Mouse (Mus musculus) intestine, embryonic 14.5 days (tissue): ENCODE measurements around the gene Acot7. TPM values are rescaled to one million over a fixed set of nuclear protein-coding genes. Genes with fewer than 3 reads are reported as not detected.

ENCODE experiments used
- ATAC-seq: fragments of 200-750 bp; cut with Nextera tagmentation; replicated peaks from 2 replicates; pipeline ENCODE4 v1.8.0; 2017; ENCODE audit warnings: low read depth, moderate number of reproducible peaks, moderate TSS enrichment, moderate library complexity; ENCODE audit not compliant: low FRiP score, low TSS enrichment
- DNase-seq: peaks from one replicate; pipeline ENCODE4 v3.0.0-alpha.2; 2018; ENCODE audit warnings: low spot score
- H3K27ac ChIP-seq: fragments of 300-500 bp; sonication (generic); 2 replicates; pipeline ENCODE4 v1.5.1; 2014; ENCODE audit warnings: low read depth, mild to moderate bottlenecking, control low read depth
- H3K27me3 ChIP-seq: fragments of 300-500 bp; sonication (generic); replicated peaks from 2 replicates; pipeline ENCODE4 v1.6.1; 2014; ENCODE audit warnings: low read length, control low read depth; ENCODE audit not compliant: control insufficient read depth, insufficient read depth
- H3K36me3 ChIP-seq: fragments of 300-500 bp; sonication (generic); 2 replicates; pipeline ENCODE4 v1.6.1; 2014; ENCODE audit warnings: low read length, control low read depth; ENCODE audit not compliant: control insufficient read depth, insufficient read depth
- H3K4me1 ChIP-seq: fragments of 300-500 bp; sonication (generic); replicated peaks from 2 replicates; pipeline ENCODE4 v1.6.1; 2014; ENCODE audit warnings: low read length, control low read depth, mixed read lengths; ENCODE audit not compliant: control insufficient read depth, insufficient read depth
- H3K4me2 ChIP-seq: fragments of 300-500 bp; sonication (generic); 2 replicates; pipeline ENCODE4 v1.6.1; 2014; ENCODE audit warnings: low read length
- H3K4me3 ChIP-seq: fragments of 300-500 bp; sonication (generic); 2 replicates; pipeline ENCODE4 v1.5.1; 2014; ENCODE audit warnings: low read depth, low read length, control low read depth, mixed read lengths
- H3K9ac ChIP-seq: fragments of 300-500 bp; sonication (generic); 2 replicates; pipeline ENCODE4 v1.6.1; 2014; ENCODE audit warnings: mild to moderate bottlenecking, low read length
- H3K9me3 ChIP-seq: fragments of 300-500 bp; sonication (generic); 2 replicates; pipeline ENCODE4 v1.6.1; 2016; ENCODE audit warnings: low read length, control low read depth; ENCODE audit not compliant: control insufficient read depth
- WGBS: fragments of 180-500 bp; shearing (Covaris S2); extraction: QIAGEN DNeasy Blood & Tissue Kit; methylation state at CpG from one replicate; pipeline ENCODE4 v1.1.7; 2014; 5-methylcytosine and 5-hydroxymethylcytosine counted together
- polyA plus RNA-seq: library from polyadenylated mRNA; unstranded; fragments of >200 nt; fragmentation: Nextera tagmentation; extraction: Ambion mirVana; gene quantifications from 2 replicates; pipeline ENCODE4 v1.2.1, GENCODE M21; 2014

Acot7 gene
- polyA plus RNA-seq, 1 experiment from 2014 or later: 61.5 TPM

DNA sequence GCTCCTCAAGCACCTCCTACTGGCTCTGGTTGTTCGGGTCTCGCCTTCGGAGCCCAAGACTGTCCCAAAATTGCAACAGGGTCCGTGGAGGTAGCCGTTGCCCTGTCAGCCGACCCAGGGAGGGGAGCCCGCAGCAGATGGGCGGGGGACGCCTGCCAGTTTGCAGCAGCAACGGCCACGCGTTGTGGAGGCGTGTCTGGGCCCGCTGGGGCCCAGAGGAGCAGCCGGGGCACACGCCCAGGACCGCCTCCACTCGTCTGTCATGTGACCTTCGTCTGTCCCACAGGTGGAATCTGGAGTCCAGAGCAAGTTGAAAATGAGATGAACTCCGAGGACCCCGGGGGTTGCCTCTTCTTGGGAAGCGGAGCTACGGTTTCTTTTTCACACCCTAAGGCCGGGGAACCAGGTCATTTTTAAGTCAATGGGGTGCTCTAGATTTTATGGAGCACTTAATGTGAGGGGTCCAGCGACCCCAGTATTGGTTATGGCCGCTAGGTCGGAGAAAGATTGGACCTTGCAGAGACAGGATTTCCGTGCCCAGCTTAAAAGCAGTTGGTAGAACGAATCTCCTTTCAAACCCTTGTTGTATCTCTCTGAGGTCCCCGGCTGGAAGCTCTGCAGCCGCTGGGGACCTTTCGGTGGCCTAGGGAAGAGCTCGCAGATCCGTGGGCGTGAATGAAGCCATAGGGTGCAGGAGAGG lies 19.2 kb upstream of the Acot7 start, which contains the start of gene Hes2:
TSS of gene Hes2 (plus strand) at position 283 of the 700 bp plus-strand sequence.
- Histone ChIP-seq H3K4me2 (peak within 1 kb of the TSS; percentile 34), H3K27ac (no peak within 1 kb of the TSS), H3K27me3 (peaks cover 65% of the 10 kb centered on the region), H3K9me3 (no peaks in the 10 kb centered on the region), H3K36me3 (no peaks in the 10 kb centered on the region), H3K4me1 (peaks cover 12% of the 10 kb centered on the region; the same call in 1 of the 2 replicates), H3K9ac (no peak within 1 kb of the TSS), H3K4me3 (peak within 1 kb of the TSS; percentile 13; the same call in 1 of the 2 replicates)
- 5% methylated on average over 35 of the region's 35 CpGs for WGBS
- ATAC-seq (no peak; the same call in 1 of the 2 replicates), DNase-seq (no peak)

- H3K27ac ChIP-seq: no peak overlapping the region
- 0 out of 2 replicates have a peak overlapping the region, but pooled peaks have one; percentile 8 for H3K4me2 ChIP-seq
- no peak overlapping the region for H3K9ac ChIP-seq
- no peaks in the 10 kb centered on the region for H3K36me3 ChIP-seq
- peaks cover 62% of the 10 kb centered on the region for H3K27me3 ChIP-seq
- no peak for DNase-seq
- WGBS: 2% methylated on average over 19 of the region's 19 CpGs
- H3K4me3 ChIP-seq: 0 out of 2 replicates have a peak overlapping the region, but pooled peaks have one; percentile 13
- ATAC-seq: no peak
- no peaks in the 10 kb centered on the region for H3K9me3 ChIP-seq
- H3K4me1 ChIP-seq: peaks cover 12% of the 10 kb centered on the region; the same call in 1 of the 2 replicates
Observed at GRCm38 (mm10) chr4:152159285-152159678, 18.7 kb upstream of the Acot7 start.

- Histone ChIP-seq H3K4me3 (no peak overlapping the region), H3K27me3 (peaks cover 57% of the 10 kb centered on the region), H3K4me1 (peaks cover 12% of the 10 kb centered on the region; the same call in 1 of the 2 replicates), H3K9ac (no peak overlapping the region), H3K36me3 (no peaks in the 10 kb centered on the region), H3K27ac (no peak overlapping the region), H3K9me3 (no peaks in the 10 kb centered on the region), H3K4me2 (no peak overlapping the region)
- ATAC-seq (peak; percentile 54; the same call in 1 of the 2 replicates), DNase-seq (no peak)
- WGBS: 40% methylated on average over 4 of the region's 4 CpGs
Observed at GRCm38 (mm10) chr4:152160748-152161147, 17.2 kb upstream of the Acot7 start.

- DNase-seq: no peak
- no peak overlapping the region for H3K9ac ChIP-seq
- H3K27ac ChIP-seq: no peak overlapping the region
- peaks cover 57% of the 10 kb centered on the region for H3K27me3 ChIP-seq
- ATAC-seq: no peak
- no peak overlapping the region for H3K4me3 ChIP-seq
- no peak overlapping the region for H3K4me2 ChIP-seq
- 71% methylated on average over 6 of the region's 6 CpGs for WGBS
- peaks cover 12% of the 10 kb centered on the region; the same call in 1 of the 2 replicates for H3K4me1 ChIP-seq
- no peaks in the 10 kb centered on the region for H3K9me3 ChIP-seq
- H3K36me3 ChIP-seq: no peaks in the 10 kb centered on the region
Observed at GRCm38 (mm10) chr4:152161601-152162000, 16.3 kb upstream of the Acot7 start.

- H3K27ac ChIP-seq: no peak overlapping the region
- H3K9ac ChIP-seq: no peak overlapping the region
- no peak for ATAC-seq
Observed at GRCm38 (mm10) chr4:152162748-152163147, 15.2 kb upstream of the Acot7 start.

GRCm38 (mm10) chr4:152165036-152165931 lies 12.7 kb upstream of the Acot7 start:
- Histone ChIP-seq H3K4me2 (0 out of 2 replicates have a peak overlapping the region, but pooled peaks have one; percentile 4), H3K27ac (no peak overlapping the region), H3K27me3 (peaks cover 24% of the 10 kb centered on the region), H3K4me3 (no peak overlapping the region), H3K4me1 (no peaks in the 10 kb centered on the region), H3K36me3 (no peaks in the 10 kb centered on the region), H3K9me3 (no peaks in the 10 kb centered on the region), H3K9ac (no peak overlapping the region)
- ATAC-seq: no peak
- DNase-seq: peak; percentile 89
- 22% methylated on average over 22 of the region's 22 CpGs for WGBS

More at GRCm38 (mm10) chr4:152162748-152163147, 15.2 kb upstream of the Acot7 start:
- 89% methylated on average over 2 of the region's 2 CpGs for WGBS
- H3K4me2 ChIP-seq: no peak overlapping the region
- no peaks in the 10 kb centered on the region for H3K9me3 ChIP-seq
- peaks cover 12% of the 10 kb centered on the region; the same call in 1 of the 2 replicates for H3K4me1 ChIP-seq
- peaks cover 49% of the 10 kb centered on the region for H3K27me3 ChIP-seq
- H3K4me3 ChIP-seq: no peak overlapping the region
- H3K36me3 ChIP-seq: no peaks in the 10 kb centered on the region
- DNase-seq: no peak

DNA sequence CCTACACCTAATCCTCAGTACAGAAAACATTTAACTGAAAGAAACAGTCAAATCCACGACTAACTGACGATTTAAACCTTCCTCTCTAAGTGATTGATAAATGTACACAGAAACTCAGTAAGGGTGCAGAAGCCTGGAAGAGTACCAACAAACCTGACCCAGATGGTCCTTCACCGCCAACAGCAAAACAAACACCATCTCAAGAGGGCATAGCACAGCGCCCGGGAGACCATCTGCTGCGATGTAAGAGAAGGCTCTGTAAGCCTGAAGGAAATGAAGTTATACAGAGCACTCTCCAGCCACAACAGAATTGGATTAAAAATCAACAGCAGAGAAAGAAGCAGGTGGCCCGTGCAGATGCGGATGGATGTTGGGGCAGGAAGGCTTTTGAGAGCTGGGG lies 9.9 kb upstream of the Acot7 start:
- ATAC-seq: no peak

DNA sequence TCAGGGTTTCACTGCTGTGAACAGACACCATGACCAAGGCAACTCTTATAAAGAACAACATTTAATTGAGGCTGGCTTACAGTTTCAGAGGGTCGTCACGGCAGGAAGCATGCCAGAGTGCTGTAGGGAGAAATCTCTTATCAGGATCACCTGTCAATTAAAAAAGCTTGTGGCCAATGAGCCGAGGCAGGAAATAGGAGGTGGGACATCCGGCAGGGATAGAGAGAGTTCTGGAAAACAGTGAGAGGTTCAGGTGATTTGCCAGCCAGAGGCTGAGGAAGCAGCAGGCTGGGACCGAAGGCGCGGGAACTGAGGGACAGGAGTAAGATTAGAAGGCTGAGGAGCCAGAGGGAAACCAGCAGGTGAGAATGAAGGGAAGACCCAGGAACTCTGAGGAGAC lies 8.8 kb upstream of the Acot7 start:
- 76% methylated on average over 7 of the region's 7 CpGs for WGBS
- Histone ChIP-seq H3K27ac (no peak overlapping the region), H3K4me1 (no peaks in the 10 kb centered on the region), H3K9me3 (no peaks in the 10 kb centered on the region), H3K4me2 (no peak overlapping the region), H3K4me3 (no peak overlapping the region), H3K9ac (no peak overlapping the region), H3K27me3 (0 out of 2 replicates have a peak, but pooled peaks cover 7% of the 10 kb centered on the region), H3K36me3 (no peaks in the 10 kb centered on the region)
- DNase-seq (no peak), ATAC-seq (no peak)

More for the DNA sequence above, 9.9 kb upstream of the Acot7 start:
- no peaks in the 10 kb centered on the region for H3K36me3 ChIP-seq
- H3K4me3 ChIP-seq: no peak overlapping the region
- no peaks in the 10 kb centered on the region for H3K9me3 ChIP-seq
- no peak for DNase-seq
- no peak overlapping the region; the same call in 1 of the 2 replicates for H3K27ac ChIP-seq
- H3K27me3 ChIP-seq: no peaks in the 10 kb centered on the region
- 43% methylated on average over 8 of the region's 8 CpGs for WGBS
- no peaks in the 10 kb centered on the region for H3K4me1 ChIP-seq
- no peak overlapping the region for H3K9ac ChIP-seq
- no peak overlapping the region for H3K4me2 ChIP-seq
